Mouse (Mus musculus) layer of hippocampus, adult 9-11 months (tissue): ENCODE data around the gene Rab25.

Source experiments
- DNase-seq: peaks from one replicate; pipeline ENCODE4 v3.0.0; 2022

Gene Rab25

GRCm38 (mm10) chr3:88502031-88502571 is 46.0 kb downstream of the Rab25 start:
- DNase-seq = no peak

- no peak for DNase-seq
These were observed 46.6 kb downstream of the Rab25 start for GRCm38 (mm10) chr3:88501366-88502030.

- no peak for DNase-seq
These were observed 47.3 kb downstream of the Rab25 start for GRCm38 (mm10) chr3:88500655-88501365.

- no peak for DNase-seq
These were observed 48.0 kb downstream of the Rab25 start for GRCm38 (mm10) chr3:88500087-88500486.

GRCm38 (mm10) chr3:88499580-88499979 is 48.5 kb downstream of the Rab25 start:
- DNase-seq = no peak

- DNase-seq = no peak
These were observed 52.2 kb downstream of the Rab25 start for GRCm38 (mm10) chr3:88495741-88496415.

- peak; percentile 85 for DNase-seq
These were observed 53.1 kb downstream of the Rab25 start for GRCm38 (mm10) chr3:88494836-88495628.

GRCm38 (mm10) chr3:88493706-88494582 is 54.2 kb downstream of the Rab25 start:
- no peak for DNase-seq
